Mouse (Mus musculus) forebrain, embryonic 16.5 days (tissue): ENCODE measurements around the gene Reep1. TPM values are rescaled to one million over a fixed set of nuclear protein-coding genes. Genes with fewer than 3 reads are reported as not detected.

Source experiments
- ATAC-seq: fragments of 200-750 bp; cut with Nextera tagmentation; 2 replicates; pipeline ENCODE4 v1.8.0; 2017; ENCODE audit warnings: mild to moderate bottlenecking, moderate library complexity
- H3K27ac ChIP-seq: fragments of 300-500 bp; sonication (generic); 2 replicates; pipeline ENCODE4 v1.5.1; 2014; ENCODE audit warnings: low read length, control low read depth
- H3K27me3 ChIP-seq: fragments of 300-500 bp; sonication (generic); replicated peaks from 2 replicates; pipeline ENCODE4 v1.6.1; 2014; ENCODE audit warnings: low read length; ENCODE audit not compliant: control insufficient read depth, insufficient read depth
- H3K36me3 ChIP-seq: fragments of 300-500 bp; sonication (generic); 2 replicates; pipeline ENCODE4 v1.6.1; 2014; ENCODE audit not compliant: control insufficient read depth, insufficient read depth
- H3K4me1 ChIP-seq: fragments of 300-500 bp; sonication (generic); replicated peaks from 2 replicates; pipeline ENCODE4 v1.6.1; 2014; ENCODE audit warnings: low read length; ENCODE audit not compliant: control insufficient read depth, insufficient read depth
- H3K4me2 ChIP-seq: fragments of 300-500 bp; sonication (generic); 2 replicates; pipeline ENCODE4 v1.6.1; 2014; ENCODE audit warnings: mild to moderate bottlenecking, low read length, control low read depth
- H3K4me3 ChIP-seq: fragments of 300-500 bp; sonication (generic); replicated peaks from 2 replicates; pipeline ENCODE4 v1.5.1; 2014; ENCODE audit warnings: mild to moderate bottlenecking, low read length, control low read depth
- H3K9ac ChIP-seq: fragments of 300-500 bp; sonication (generic); replicated peaks from 2 replicates; pipeline ENCODE4 v1.6.1; 2014; ENCODE audit warnings: low read depth, low read length, control low read depth
- H3K9me3 ChIP-seq: fragments of 300-500 bp; sonication (generic); 2 replicates; pipeline ENCODE4 v1.6.1; 2016; ENCODE audit warnings: low read length; ENCODE audit not compliant: control insufficient read depth
- WGBS: fragments of 180-500 bp; shearing (Covaris S2); extraction: QIAGEN DNeasy Blood & Tissue Kit; methylation state at CpG from one replicate; pipeline ENCODE4 v1.1.7; 2014; 5-methylcytosine and 5-hydroxymethylcytosine counted together
- polyA plus RNA-seq: library from polyadenylated mRNA; unstranded; fragments of >200 nt; fragmentation: Nextera tagmentation; extraction: Ambion mirVana; gene quantifications from 2 replicates; pipeline ENCODE4 v1.2.1, GENCODE M21; 2015

Gene Reep1
- polyA plus RNA-seq, 1 experiment from 2014 or later, result 239 TPM

- 68% methylated on average over 9 of the region's 9 CpGs for WGBS
- H3K4me3 ChIP-seq, result no peak overlapping the region
- no peaks in the 10 kb centered on the region for H3K9me3 ChIP-seq
- no peak overlapping the region for H3K27ac ChIP-seq
- H3K27me3 ChIP-seq, result no peaks in the 10 kb centered on the region
- H3K4me1 ChIP-seq, result peaks cover 10% of the 10 kb centered on the region
- no peak overlapping the region for H3K9ac ChIP-seq
- H3K4me2 ChIP-seq, result no peak overlapping the region
- H3K36me3 ChIP-seq, result no peaks in the 10 kb centered on the region
- ATAC-seq, result no peak
These were observed 38.3 kb downstream of the Reep1 start for GRCm38 (mm10) chr6:71745482-71746234.

GRCm38 (mm10) chr6:71746246-71746645 lies 38.9 kb downstream of the Reep1 start:
- H3K4me3 ChIP-seq, result no peak overlapping the region
- no peaks in the 10 kb centered on the region for H3K9me3 ChIP-seq
- no peaks in the 10 kb centered on the region for H3K27me3 ChIP-seq
- H3K27ac ChIP-seq, result no peak overlapping the region
- 16% methylated on average over 1 of the region's 1 CpGs for WGBS
- no peak overlapping the region for H3K9ac ChIP-seq
- no peak for ATAC-seq
- H3K4me1 ChIP-seq, result peaks cover 4% of the 10 kb centered on the region
- H3K4me2 ChIP-seq, result no peak overlapping the region
- H3K36me3 ChIP-seq, result no peaks in the 10 kb centered on the region

GRCm38 (mm10) chr6:71746846-71747245 lies 39.5 kb downstream of the Reep1 start:
- Histone ChIP-seq H3K4me1 (peaks cover 2% of the 10 kb centered on the region; the same call in 1 of the 2 replicates), H3K4me3 (no peak overlapping the region), H3K27ac (no peak overlapping the region), H3K36me3 (no peaks in the 10 kb centered on the region), H3K9me3 (no peaks in the 10 kb centered on the region), H3K9ac (no peak overlapping the region), H3K27me3 (no peaks in the 10 kb centered on the region), H3K4me2 (no peak overlapping the region)
- ATAC-seq, result no peak
- WGBS, result 83% methylated on average over 8 of the region's 8 CpGs

GRCm38 (mm10) chr6:71751602-71752001 lies 44.2 kb downstream of the Reep1 start:
- Histone ChIP-seq H3K9me3 (no peaks in the 10 kb centered on the region), H3K9ac (no peak overlapping the region), H3K4me2 (no peak overlapping the region), H3K27ac (no peak overlapping the region), H3K36me3 (no peaks in the 10 kb centered on the region), H3K27me3 (no peaks in the 10 kb centered on the region), H3K4me3 (no peak overlapping the region), H3K4me1 (peaks cover 11% of the 10 kb centered on the region)
- no peak for ATAC-seq
- WGBS, result 80% methylated on average over 2 of the region's 2 CpGs

GRCm38 (mm10) chr6:71752791-71753464 lies 45.6 kb downstream of the Reep1 start:
- H3K27me3 ChIP-seq, result no peaks in the 10 kb centered on the region
- peaks cover 15% of the 10 kb centered on the region for H3K4me1 ChIP-seq
- H3K27ac ChIP-seq, result no peak overlapping the region
- WGBS, result 26% methylated on average over 7 of the region's 7 CpGs
- no peak overlapping the region for H3K4me2 ChIP-seq
- no peak overlapping the region for H3K9ac ChIP-seq
- no peak overlapping the region for H3K4me3 ChIP-seq
- H3K36me3 ChIP-seq, result no peaks in the 10 kb centered on the region
- ATAC-seq, result peak; percentile 34; the same call in 1 of the 2 replicates
- no peaks in the 10 kb centered on the region for H3K9me3 ChIP-seq

GRCm38 (mm10) chr6:71757039-71757894 lies 49.9 kb downstream of the Reep1 start:
- H3K27me3 ChIP-seq, result no peaks in the 10 kb centered on the region
- no peak overlapping the region for H3K9ac ChIP-seq
- no peaks in the 10 kb centered on the region for H3K36me3 ChIP-seq
- no peak overlapping the region for H3K4me2 ChIP-seq
- WGBS, result 52% methylated on average over 10 of the region's 10 CpGs
- H3K27ac ChIP-seq, result peak overlapping the region; percentile 13; the same call in 1 of the 2 replicates
- no peak overlapping the region for H3K4me3 ChIP-seq
- no peaks in the 10 kb centered on the region for H3K9me3 ChIP-seq
- ATAC-seq, result peak; percentile 70
- H3K4me1 ChIP-seq, result peaks cover 12% of the 10 kb centered on the region

GRCm38 (mm10) chr6:71758780-71759179 lies 51.4 kb downstream of the Reep1 start:
- Histone ChIP-seq H3K36me3 (no peaks in the 10 kb centered on the region; the same call in 1 of the 2 replicates), H3K9me3 (no peaks in the 10 kb centered on the region), H3K27ac (no peak overlapping the region), H3K4me3 (no peak overlapping the region), H3K4me2 (no peak overlapping the region), H3K27me3 (no peaks in the 10 kb centered on the region), H3K9ac (no peak overlapping the region), H3K4me1 (0 out of 2 replicates have a peak, but pooled peaks cover 4% of the 10 kb centered on the region)
- ATAC-seq, result no peak
- WGBS, result 82% methylated on average over 4 of the region's 4 CpGs

- 0 out of 2 replicates have a peak, but pooled peaks cover 4% of the 10 kb centered on the region for H3K4me1 ChIP-seq
- no peak overlapping the region for H3K4me3 ChIP-seq
- H3K27ac ChIP-seq, result no peak overlapping the region
- H3K4me2 ChIP-seq, result no peak overlapping the region
- H3K9me3 ChIP-seq, result no peaks in the 10 kb centered on the region
- no peaks in the 10 kb centered on the region for H3K27me3 ChIP-seq
- no peaks in the 10 kb centered on the region; the same call in 1 of the 2 replicates for H3K36me3 ChIP-seq
- whole genome bisulfite sequencing, result 92% methylated on average over 6 of the region's 6 CpGs
- H3K9ac ChIP-seq, result no peak overlapping the region
- ATAC-seq, result no peak
These were observed 52.7 kb downstream of the Reep1 start for GRCm38 (mm10) chr6:71760073-71760472.

GRCm38 (mm10) chr6:71767761-71768160 lies 60.4 kb downstream of the Reep1 start:
- Histone ChIP-seq H3K9me3 (no peaks in the 10 kb centered on the region; the same call in 1 of the 2 replicates), H3K36me3 (peaks cover 9% of the 10 kb centered on the region), H3K4me2 (no peak overlapping the region), H3K27me3 (no peaks in the 10 kb centered on the region), H3K9ac (no peak overlapping the region), H3K4me3 (no peak overlapping the region), H3K27ac (no peak overlapping the region), H3K4me1 (peaks cover 6% of the 10 kb centered on the region)
- WGBS, result 81% methylated on average over 4 of the region's 4 CpGs
- no peak for ATAC-seq
